Mouse (Mus musculus): Measurements from ENCODE around the gene Sacm1l. TPM values are rescaled to one million over a fixed set of nuclear protein-coding genes. Genes with fewer than 3 reads are reported as not detected.

Gene Sacm1l
- total and polyA plus RNA-seq, 3 experiments, result 2.0 to 59.7 (median 43.3) TPM

- Histone ChIP-seq H3K4me3 (ENCODE audit: low read depth, low read length) (no peak overlapping the region), H3K9me3 (replicated peaks) (no peaks in the 10 kb centered on the region), H3K36me3 (replicated peaks) (peaks cover 26% of the 10 kb centered on the region), H3K27me3 (ENCODE audit: insufficient read depth, low read length) (no peaks in the 10 kb centered on the region), H3K4me1 (ENCODE audit: insufficient read depth, low read depth, low read length) (peaks cover 21% of the 10 kb centered on the region)
- no peak for DNase-seq (ENCODE audit: low spot score)
- TF ChIP-seq GATA2 (IDR thresholded peaks at IDR 0.05; ENCODE audit: borderline replicate concordance, low read depth, low read length) (no peak), POLR2AphosphoS5 (IDR thresholded peaks at IDR 0.05; ENCODE audit: insufficient replicate concordance, low read depth, low read length) (no peak), CTCF (IDR thresholded peaks at IDR 0.05; ENCODE audit: low read depth, low read length) (peak; percentile 39; the same call in 1 of the 2 replicates), GATA1 (IDR thresholded peaks at IDR 0.05; ENCODE audit: borderline replicate concordance, low read length) (no peak), TAL1 (conservative IDR thresholded peaks at IDR 0.05; ENCODE audit: low read depth, low read length) (no peak)
- ATAC-seq (ENCODE audit: extremely low read depth, insufficient number of reproducible peaks, low FRiP score, poor library complexity, severe bottlenecking), result no peak
Observed at GRCm38 (mm10) chr9:123525095-123525494, 4.5 kb upstream of the Sacm1l start.

DNA sequence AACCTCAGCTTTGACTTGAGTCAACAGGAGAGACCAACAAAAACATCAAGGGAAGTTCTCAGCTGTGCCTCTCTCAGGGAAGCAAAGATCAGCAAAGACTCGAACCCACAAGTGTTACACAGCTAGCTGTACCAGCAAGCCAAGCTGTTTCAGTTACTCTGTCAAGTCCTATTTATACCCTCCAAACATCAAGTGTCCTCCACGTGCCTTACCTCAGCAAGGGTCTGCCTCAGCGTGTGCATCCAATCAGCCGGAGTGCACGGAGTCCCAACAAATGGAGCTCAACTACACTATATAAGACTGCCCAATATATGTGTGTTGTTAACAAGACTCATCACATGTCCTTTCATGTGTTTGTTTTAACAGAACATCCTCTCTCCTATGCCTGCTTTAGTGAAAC lies 3.1 kb upstream of the Sacm1l start:
- H3K9me3 ChIP-seq (replicated peaks), result no peaks in the 10 kb centered on the region
- no peaks in the 10 kb centered on the region for H3K27me3 ChIP-seq (ENCODE audit: insufficient read depth, low read length)
- ATAC-seq (ENCODE audit: extremely low read depth, insufficient number of reproducible peaks, low FRiP score, poor library complexity, severe bottlenecking) (no peak), DNase-seq (ENCODE audit: low spot score) (no peak)
- H3K4me1 ChIP-seq (ENCODE audit: insufficient read depth, low read depth, low read length), result peaks cover 31% of the 10 kb centered on the region
- no peak for TF ChIP-seq CTCF (IDR thresholded peaks at IDR 0.05; ENCODE audit: low read depth, low read length)
- no peak for TF ChIP-seq POLR2AphosphoS5 (IDR thresholded peaks at IDR 0.05; ENCODE audit: insufficient replicate concordance, low read depth, low read length)
- TF ChIP-seq GATA2 (IDR thresholded peaks at IDR 0.05; ENCODE audit: borderline replicate concordance, low read depth, low read length), result no peak
- TF ChIP-seq TAL1 (conservative IDR thresholded peaks at IDR 0.05; ENCODE audit: low read depth, low read length), result no peak
- no peak for TF ChIP-seq GATA1 (IDR thresholded peaks at IDR 0.05; ENCODE audit: borderline replicate concordance, low read length)
- peaks cover 16% of the 10 kb centered on the region for H3K36me3 ChIP-seq (replicated peaks)
- no peak overlapping the region for H3K4me3 ChIP-seq (ENCODE audit: low read depth, low read length)

- no peak for ATAC-seq (ENCODE audit: extremely low read depth, insufficient number of reproducible peaks, low FRiP score, poor library complexity, severe bottlenecking)
- no peaks in the 10 kb centered on the region for H3K27me3 ChIP-seq (ENCODE audit: insufficient read depth, low read length)
- peak overlapping the region; percentile 96 for H3K4me3 ChIP-seq (ENCODE audit: low read depth, low read length)
- H3K9me3 ChIP-seq (replicated peaks), result no peaks in the 10 kb centered on the region
- peaks cover 35% of the 10 kb centered on the region for H3K4me1 ChIP-seq (ENCODE audit: insufficient read depth, low read depth, low read length)
- peaks cover 3% of the 10 kb centered on the region for H3K36me3 ChIP-seq (replicated peaks)
- TF ChIP-seq GATA2 (IDR thresholded peaks at IDR 0.05; ENCODE audit: borderline replicate concordance, low read depth, low read length), result no peak
- TF ChIP-seq GATA1 (IDR thresholded peaks at IDR 0.05; ENCODE audit: borderline replicate concordance, low read length), result no peak
- no peak for TF ChIP-seq TAL1 (conservative IDR thresholded peaks at IDR 0.05; ENCODE audit: low read depth, low read length)
- TF ChIP-seq CTCF (IDR thresholded peaks at IDR 0.05; ENCODE audit: low read depth, low read length), result no peak
- TF ChIP-seq POLR2AphosphoS5 (IDR thresholded peaks at IDR 0.05; ENCODE audit: insufficient replicate concordance, low read depth, low read length), result no peak
- no peak for DNase-seq (ENCODE audit: low spot score)
Observed at GRCm38 (mm10) chr9:123528087-123528925, 1.3 kb upstream of the Sacm1l start.

DNA sequence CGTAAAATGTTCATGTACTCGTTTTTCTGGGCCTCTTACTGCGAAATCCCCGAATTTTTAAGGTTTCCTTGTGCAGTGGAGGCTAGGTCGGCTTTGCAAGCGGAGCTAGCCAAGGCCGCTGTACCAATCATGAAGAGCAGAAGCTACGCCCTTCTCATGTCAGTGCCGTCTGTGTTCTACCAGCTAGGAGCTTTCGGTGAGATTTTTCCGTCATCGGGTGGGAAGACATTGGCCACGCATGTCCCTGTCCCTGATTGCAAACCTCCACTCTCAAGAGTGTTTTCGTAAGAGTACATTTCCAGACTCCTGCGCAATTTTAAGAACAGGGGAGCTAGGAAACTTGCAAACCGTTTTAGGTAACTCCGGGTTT lies 648 bp upstream of the Sacm1l start:
- peaks cover under 1% of the 10 kb centered on the region for H3K36me3 ChIP-seq (replicated peaks)
- peak overlapping the region; percentile 96 for H3K4me3 ChIP-seq (ENCODE audit: low read depth, low read length)
- TF ChIP-seq GATA1 (IDR thresholded peaks at IDR 0.05; ENCODE audit: borderline replicate concordance, low read length), result no peak
- no peak for TF ChIP-seq POLR2AphosphoS5 (IDR thresholded peaks at IDR 0.05; ENCODE audit: insufficient replicate concordance, low read depth, low read length)
- no peak for TF ChIP-seq CTCF (IDR thresholded peaks at IDR 0.05; ENCODE audit: low read depth, low read length)
- no peak for TF ChIP-seq GATA2 (IDR thresholded peaks at IDR 0.05; ENCODE audit: borderline replicate concordance, low read depth, low read length)
- no peak for TF ChIP-seq TAL1 (conservative IDR thresholded peaks at IDR 0.05; ENCODE audit: low read depth, low read length)
- no peaks in the 10 kb centered on the region for H3K27me3 ChIP-seq (ENCODE audit: insufficient read depth, low read length)
- no peaks in the 10 kb centered on the region for H3K9me3 ChIP-seq (replicated peaks)
- ATAC-seq (ENCODE audit: extremely low read depth, insufficient number of reproducible peaks, low FRiP score, poor library complexity, severe bottlenecking), result no peak
- peak; percentile 6 for DNase-seq (ENCODE audit: low spot score)
- H3K4me1 ChIP-seq (ENCODE audit: insufficient read depth, low read depth, low read length), result peaks cover 35% of the 10 kb centered on the region

- Histone ChIP-seq H3K4me1 (ENCODE audit: insufficient read depth, low read depth, low read length) (peaks cover 35% of the 10 kb centered on the region), H3K36me3 (replicated peaks) (peaks cover 11% of the 10 kb centered on the region), H3K9me3 (replicated peaks) (no peaks in the 10 kb centered on the region), H3K4me3 (ENCODE audit: low read depth, low read length) (peak overlapping the region; percentile 96), H3K27me3 (ENCODE audit: insufficient read depth, low read length) (no peaks in the 10 kb centered on the region)
- TF ChIP-seq TAL1 (conservative IDR thresholded peaks at IDR 0.05; ENCODE audit: low read depth, low read length), result no peak
- TF ChIP-seq GATA1 (IDR thresholded peaks at IDR 0.05; ENCODE audit: borderline replicate concordance, low read length), result no peak
- TF ChIP-seq GATA2 (IDR thresholded peaks at IDR 0.05; ENCODE audit: borderline replicate concordance, low read depth, low read length), result no peak
- no peak for TF ChIP-seq CTCF (IDR thresholded peaks at IDR 0.05; ENCODE audit: low read depth, low read length)
- ATAC-seq (ENCODE audit: extremely low read depth, insufficient number of reproducible peaks, low FRiP score, poor library complexity, severe bottlenecking), result no peak
- DNase-seq (ENCODE audit: low spot score), result peak; percentile 21
Observed at GRCm38 (mm10) chr9:123530158-123530475, 558 bp downstream of the Sacm1l start.

- DNase-seq (ENCODE audit: low spot score) (no peak), ATAC-seq (ENCODE audit: extremely low read depth, insufficient number of reproducible peaks, low FRiP score, poor library complexity, severe bottlenecking) (no peak)
- Histone ChIP-seq H3K4me3 (ENCODE audit: low read depth, low read length) (peak overlapping the region; percentile 96), H3K27me3 (ENCODE audit: insufficient read depth, low read length) (no peaks in the 10 kb centered on the region), H3K9me3 (replicated peaks) (no peaks in the 10 kb centered on the region), H3K4me1 (ENCODE audit: insufficient read depth, low read depth, low read length) (peaks cover 35% of the 10 kb centered on the region), H3K36me3 (replicated peaks) (peaks cover 12% of the 10 kb centered on the region)
- TF ChIP-seq CTCF (IDR thresholded peaks at IDR 0.05; ENCODE audit: low read depth, low read length) (no peak), GATA1 (IDR thresholded peaks at IDR 0.05; ENCODE audit: borderline replicate concordance, low read length) (no peak), POLR2AphosphoS5 (IDR thresholded peaks at IDR 0.05; ENCODE audit: insufficient replicate concordance, low read depth, low read length) (no peak), TAL1 (conservative IDR thresholded peaks at IDR 0.05; ENCODE audit: low read depth, low read length) (no peak), GATA2 (IDR thresholded peaks at IDR 0.05; ENCODE audit: borderline replicate concordance, low read depth, low read length) (no peak)
Observed at GRCm38 (mm10) chr9:123530566-123531130, 1.1 kb downstream of the Sacm1l start.

Measured in G1E (cell line).